Mouse (Mus musculus) stomach, postnatal 0 days (tissue): ENCODE data around the gene Wwox. TPM values are rescaled to one million over a fixed set of nuclear protein-coding genes. Genes with fewer than 3 reads are reported as not detected.

Source experiments
- ATAC-seq: fragments of 200-750 bp; cut with Nextera tagmentation; 2 replicates; pipeline ENCODE4 v1.8.0; 2017; ENCODE audit not compliant: low FRiP score, low TSS enrichment
- DNase-seq: peaks from one replicate; pipeline ENCODE4 v3.0.0-alpha.2; 2016; ENCODE audit warnings: low spot score
- H3K27ac ChIP-seq: fragments of 300-500 bp; sonication (generic); replicated peaks from 2 replicates; pipeline ENCODE4 v1.5.1; 2014; ENCODE audit warnings: mild to moderate bottlenecking, control low read depth
- H3K27me3 ChIP-seq: fragments of 300-500 bp; sonication (generic); 2 replicates; pipeline ENCODE4 v1.6.1; 2014; ENCODE audit warnings: low read length; ENCODE audit not compliant: control insufficient read depth, insufficient read depth
- H3K36me3 ChIP-seq: fragments of 300-500 bp; sonication (generic); 2 replicates; pipeline ENCODE4 v1.6.1; 2014; ENCODE audit warnings: low read length, mixed read lengths; ENCODE audit not compliant: control insufficient read depth, insufficient read depth
- H3K4me1 ChIP-seq: fragments of 300-500 bp; sonication (generic); replicated peaks from 2 replicates; pipeline ENCODE4 v1.6.1; 2014; ENCODE audit warnings: antibody characterized with exemption; ENCODE audit not compliant: control insufficient read depth, insufficient read depth
- H3K4me2 ChIP-seq: fragments of 300-500 bp; sonication (generic); replicated peaks from 2 replicates; pipeline ENCODE4 v1.6.1; 2014; ENCODE audit warnings: low read depth, mild to moderate bottlenecking, control low read depth, moderate library complexity
- H3K4me3 ChIP-seq: fragments of 300-500 bp; sonication (generic); 2 replicates; pipeline ENCODE4 v1.5.1; 2014; ENCODE audit warnings: low read depth, low read length, control low read depth
- H3K9ac ChIP-seq: fragments of 300-500 bp; sonication (generic); 2 replicates; pipeline ENCODE4 v1.6.1; 2014; ENCODE audit warnings: mild to moderate bottlenecking, low read length, control low read depth, mixed read lengths
- H3K9me3 ChIP-seq: fragments of 300-500 bp; sonication (generic); 2 replicates; pipeline ENCODE4 v1.6.1; 2016; ENCODE audit warnings: low read length; ENCODE audit not compliant: control insufficient read depth
- CTCF ChIP-seq: IDR thresholded peaks from 2 replicates; pipeline ENCODE4 v1.5.1; 2016; ENCODE audit warnings: antibody characterized with exemption, low read depth, mild to moderate bottlenecking, moderate library complexity
- EP300 ChIP-seq: optimal IDR thresholded peaks from 2 replicates; pipeline ENCODE3; 2016; ENCODE audit warnings: antibody characterized with exemption
- WGBS: fragments of 180-500 bp; shearing (Covaris S2); extraction: QIAGEN DNeasy Blood & Tissue Kit; methylation state at CpG from one replicate; pipeline ENCODE4 v1.1.7; 2014; 5-methylcytosine and 5-hydroxymethylcytosine counted together
- polyA plus RNA-seq: library from polyadenylated mRNA; unstranded; fragments of >200 nt; fragmentation: Nextera tagmentation; extraction: Ambion mirVana; gene quantifications from 2 replicates; pipeline ENCODE4 v1.2.1, GENCODE M21; 2015

The Wwox gene
- polyA plus RNA-seq, 1 experiment from 2014 or later: 9.2 TPM

DNA sequence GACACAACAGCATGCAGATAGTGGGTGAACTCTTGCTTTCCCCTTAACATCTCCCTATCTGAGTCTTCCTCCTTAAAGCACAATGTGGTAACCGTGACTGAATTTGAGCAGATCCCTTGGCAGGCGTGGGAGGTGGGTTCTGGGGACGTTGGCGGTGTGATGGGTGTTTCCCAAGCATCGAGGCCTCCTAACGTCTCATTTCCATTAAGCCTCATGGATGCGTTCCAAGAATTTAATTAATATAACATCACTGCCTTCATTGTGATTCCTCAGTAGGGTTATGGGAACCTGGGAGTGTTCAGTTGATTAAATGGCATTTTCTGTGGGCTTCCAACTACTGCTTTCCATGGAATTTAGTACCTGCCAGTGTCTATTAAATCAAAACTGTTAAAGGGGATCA is 67.9 kb downstream of the Wwox start:
- Histone ChIP-seq H3K4me3 (no peak overlapping the region), H3K4me1 (no peaks in the 10 kb centered on the region), H3K4me2 (no peak overlapping the region), H3K27me3 (no peaks in the 10 kb centered on the region), H3K9me3 (no peaks in the 10 kb centered on the region), H3K27ac (no peak overlapping the region), H3K9ac (no peak overlapping the region), H3K36me3 (no peaks in the 10 kb centered on the region)
- ATAC-seq (no peak), DNase-seq (no peak)
- 75% methylated on average over 7 of the region's 7 CpGs for WGBS
- TF ChIP-seq EP300 (no peak), CTCF (no peak)

GRCm38 (mm10) chr8:114510226-114510625 is 70.8 kb downstream of the Wwox start:
- ATAC-seq (no peak), DNase-seq (peak; percentile 34)
- Histone ChIP-seq H3K4me1 (no peaks in the 10 kb centered on the region), H3K9me3 (no peaks in the 10 kb centered on the region), H3K27me3 (no peaks in the 10 kb centered on the region), H3K4me3 (no peak overlapping the region), H3K4me2 (no peak overlapping the region), H3K9ac (no peak overlapping the region), H3K36me3 (no peaks in the 10 kb centered on the region), H3K27ac (no peak overlapping the region)
- TF ChIP-seq EP300 (no peak), CTCF (no peak)
- 13% methylated on average over 1 of the region's 1 CpGs for WGBS

- H3K9me3 ChIP-seq: no peaks in the 10 kb centered on the region
- no peak overlapping the region for H3K4me2 ChIP-seq
- WGBS: 63% methylated on average over 26 of the region's 26 CpGs
- H3K36me3 ChIP-seq: no peaks in the 10 kb centered on the region
- no peak overlapping the region for H3K4me3 ChIP-seq
- DNase-seq (no peak), ATAC-seq (no peak)
- H3K27me3 ChIP-seq: no peaks in the 10 kb centered on the region
- TF ChIP-seq CTCF: no peak
- TF ChIP-seq EP300: no peak
- H3K4me1 ChIP-seq: no peaks in the 10 kb centered on the region
- H3K27ac ChIP-seq: no peak overlapping the region
- no peak overlapping the region for H3K9ac ChIP-seq
Measured at GRCm38 (mm10) chr8:114512075-114512935, 72.8 kb downstream of the Wwox start.

GRCm38 (mm10) chr8:114514692-114515091 is 75.2 kb downstream of the Wwox start:
- WGBS: 84% methylated on average over 11 of the region's 11 CpGs

GRCm38 (mm10) chr8:114523061-114523460 is 83.6 kb downstream of the Wwox start:
- Histone ChIP-seq H3K4me3 (no peak overlapping the region), H3K27me3 (no peaks in the 10 kb centered on the region), H3K4me2 (no peak overlapping the region), H3K27ac (no peak overlapping the region), H3K9ac (no peak overlapping the region), H3K9me3 (no peaks in the 10 kb centered on the region), H3K36me3 (no peaks in the 10 kb centered on the region), H3K4me1 (no peaks in the 10 kb centered on the region)
- WGBS: 82% methylated on average over 2 of the region's 2 CpGs
- TF ChIP-seq EP300: no peak
- no peak for TF ChIP-seq CTCF
- ATAC-seq (no peak), DNase-seq (no peak)

More at GRCm38 (mm10) chr8:114514692-114515091, 75.2 kb downstream of the Wwox start:
- no peak overlapping the region for H3K27ac ChIP-seq
- H3K4me1 ChIP-seq: no peaks in the 10 kb centered on the region
- ATAC-seq (no peak), DNase-seq (no peak)
- H3K27me3 ChIP-seq: no peaks in the 10 kb centered on the region
- H3K9me3 ChIP-seq: no peaks in the 10 kb centered on the region
- H3K9ac ChIP-seq: no peak overlapping the region
- no peak overlapping the region for H3K4me3 ChIP-seq
- TF ChIP-seq EP300 (no peak), CTCF (no peak)
- H3K4me2 ChIP-seq: no peak overlapping the region
- no peaks in the 10 kb centered on the region for H3K36me3 ChIP-seq

GRCm38 (mm10) chr8:114526626-114527267 is 87.3 kb downstream of the Wwox start:
- ATAC-seq: no peak
- no peak overlapping the region for H3K4me3 ChIP-seq

More at GRCm38 (mm10) chr8:114526626-114527267, 87.3 kb downstream of the Wwox start:
- no peaks in the 10 kb centered on the region for H3K27me3 ChIP-seq
- H3K27ac ChIP-seq: no peak overlapping the region
- 81% methylated on average over 15 of the region's 15 CpGs for WGBS
- no peaks in the 10 kb centered on the region for H3K4me1 ChIP-seq
- no peak overlapping the region for H3K4me2 ChIP-seq
- TF ChIP-seq EP300: no peak
- TF ChIP-seq CTCF: no peak
- H3K9me3 ChIP-seq: no peaks in the 10 kb centered on the region
- no peaks in the 10 kb centered on the region for H3K36me3 ChIP-seq
- H3K9ac ChIP-seq: no peak overlapping the region
- DNase-seq: no peak
